Mouse (Mus musculus) cerebellum, adult 9-10 months (tissue): ENCODE results near the gene Gapt.
A peak's percentile ranks its signal among the peaks of the same experiment; 100 is the strongest.
"Not testable (repeated sequence)": the region's sequence is repeated elsewhere in the genome, so short reads cannot be mapped to it uniquely, and the experiment has no call there.

Source experiments
- DNase-seq: peaks from one replicate; pipeline ENCODE4 v3.0.0; 2022

The Gapt gene

GRCm38 (mm10) chr13:110356941-110357340, at the start of gene Gapt:
Gapt (minus strand) TSS chr13:110357199.
- DNase-seq = no peak

GRCm38 (mm10) chr13:110406152-110406551, 49.2 kb upstream of the Gapt start:
- DNase-seq = no peak

GRCm38 (mm10) chr13:110404686-110405085, 47.7 kb upstream of the Gapt start:
- DNase-seq = not testable (repeated sequence)

GRCm38 (mm10) chr13:110404059-110404458, 47.1 kb upstream of the Gapt start:
- DNase-seq = no peak

GRCm38 (mm10) chr13:110401877-110402276, 44.9 kb upstream of the Gapt start:
- DNase-seq = no peak

GRCm38 (mm10) chr13:110401443-110401842, 44.4 kb upstream of the Gapt start:
- no peak for DNase-seq

- DNase-seq = no peak
Observed at GRCm38 (mm10) chr13:110398513-110399270, 41.7 kb upstream of the Gapt start.

- no peak for DNase-seq
Observed at GRCm38 (mm10) chr13:110397750-110398149, 40.8 kb upstream of the Gapt start.

- no peak for DNase-seq
Observed at GRCm38 (mm10) chr13:110395916-110396685, 39.1 kb upstream of the Gapt start.

GRCm38 (mm10) chr13:110395179-110395794, 38.3 kb upstream of the Gapt start:
- DNase-seq = peak; percentile 29

GRCm38 (mm10) chr13:110394291-110395178, 37.5 kb upstream of the Gapt start, which contains the start of gene Plk2:
Plk2 (plus strand) TSS chr13:110395046.
- DNase-seq = peak; percentile 91

- no peak for DNase-seq
Observed at GRCm38 (mm10) chr13:110392631-110393030, 35.6 kb upstream of the Gapt start.

GRCm38 (mm10) chr13:110392210-110392609, 35.2 kb upstream of the Gapt start:
- DNase-seq = peak; percentile 73

GRCm38 (mm10) chr13:110384514-110384913, 27.5 kb upstream of the Gapt start:
- no peak for DNase-seq

GRCm38 (mm10) chr13:110382447-110382901, 25.5 kb upstream of the Gapt start:
- DNase-seq = peak; percentile 49

- no peak for DNase-seq
Observed at GRCm38 (mm10) chr13:110369673-110370072, 12.7 kb upstream of the Gapt start.

GRCm38 (mm10) chr13:110368556-110369040, 11.6 kb upstream of the Gapt start:
- DNase-seq = peak; percentile 89

GRCm38 (mm10) chr13:110367961-110368555, 11.1 kb upstream of the Gapt start:
- DNase-seq = no peak

- no peak for DNase-seq
Observed at GRCm38 (mm10) chr13:110366477-110366876, 9.5 kb upstream of the Gapt start.

- no peak for DNase-seq
Observed at GRCm38 (mm10) chr13:110363722-110364121, 6.7 kb upstream of the Gapt start.

- no peak for DNase-seq
Observed at GRCm38 (mm10) chr13:110351051-110351450, 5.9 kb downstream of the Gapt start.

GRCm38 (mm10) chr13:110346707-110347106, 10.3 kb downstream of the Gapt start:
- DNase-seq = no peak
